Mouse (Mus musculus): ENCODE measurements around the gene Tbx20.

The Tbx20 gene

GRCm38 (mm10) chr9:24769611-24770010, 4.5 kb downstream of the Tbx20 start:
- DNase-seq (ENCODE audit: low spot score) = no peak

DNA sequence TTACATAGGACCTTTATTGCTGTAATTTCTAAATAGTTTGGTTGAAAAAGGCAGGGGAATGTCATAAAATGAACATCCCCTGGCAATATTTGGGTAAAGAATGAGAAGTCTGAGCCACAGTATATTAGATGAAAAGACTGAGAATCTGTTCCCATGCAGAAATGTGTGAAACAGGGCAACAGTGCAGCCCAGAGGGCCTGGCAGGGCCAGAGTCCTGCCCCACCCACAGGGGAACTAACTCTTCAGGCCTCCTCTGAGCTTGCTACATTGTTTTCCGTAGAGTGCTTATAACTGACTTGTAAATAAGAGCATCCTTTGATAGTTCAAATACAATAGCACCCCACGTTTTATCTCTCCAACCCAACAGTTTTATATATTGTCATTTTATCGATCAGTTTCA, 7.0 kb downstream of the Tbx20 start:
- DNase-seq (ENCODE audit: low spot score) = no peak

DNA sequence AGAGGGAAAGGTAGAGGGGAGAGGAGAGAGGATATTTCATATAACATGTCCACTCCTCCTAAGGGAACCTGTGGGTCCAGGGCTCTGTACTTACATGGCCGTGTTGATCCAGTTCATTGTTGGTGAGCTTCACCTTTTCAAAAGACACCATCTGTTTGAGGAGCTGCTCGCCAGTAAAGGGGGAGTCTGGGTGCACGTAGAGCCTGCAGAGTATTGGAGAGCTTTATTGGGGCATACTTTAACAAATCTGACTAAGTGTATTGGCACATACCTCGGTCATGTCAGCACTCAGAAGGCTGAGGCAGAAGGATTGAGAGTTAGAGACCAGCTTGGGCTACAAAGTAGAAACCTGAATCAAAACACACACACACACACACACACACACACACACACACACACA, 8.5 kb downstream of the Tbx20 start:
- DNase-seq (ENCODE audit: low spot score) = no peak

- DNase-seq (ENCODE audit: low spot score) = no peak
These were observed 13.6 kb downstream of the Tbx20 start for GRCm38 (mm10) chr9:24760461-24760860.

- no peak for DNase-seq (ENCODE audit: low spot score)
These were observed 29.1 kb downstream of the Tbx20 start for GRCm38 (mm10) chr9:24744958-24745357.

DNA sequence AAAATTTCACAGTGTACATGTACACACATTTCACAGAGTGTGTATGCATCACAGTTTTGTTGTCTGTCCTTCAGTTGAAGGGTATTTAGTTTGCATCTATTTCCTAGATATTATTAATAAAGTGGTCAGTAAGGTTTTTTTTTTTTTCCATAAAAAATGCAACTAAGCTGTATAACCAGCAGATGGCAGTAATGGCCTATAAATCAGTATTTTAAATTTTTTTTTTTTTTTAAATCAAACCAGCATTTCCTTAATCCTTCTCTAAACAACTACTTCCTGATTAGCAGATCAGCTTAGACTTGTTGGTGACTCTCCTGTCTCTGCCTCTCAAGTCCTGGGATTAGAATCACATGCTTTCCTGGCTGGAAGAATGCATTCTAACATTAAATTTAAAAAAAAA, 72.9 kb downstream of the Tbx20 start:
- no peak for DNase-seq (ENCODE audit: low spot score)

GRCm38 (mm10) chr9:24696405-24696778, 77.7 kb downstream of the Tbx20 start:
- no peak for DNase-seq (ENCODE audit: low spot score)

- no peak for DNase-seq (ENCODE audit: low spot score)
These were observed 78.3 kb downstream of the Tbx20 start, which contains the start of gene Dpy19l2 for GRCm38 (mm10) chr9:24695700-24696404. TSS of gene Dpy19l2 (minus strand) at chr9:24696293.
